In genomic region chr1:191842247-191842646, GRCm38 (mm10) we compare ENCODE assay signal across 23 mouse cellular contexts. TPM values are rescaled to one million over a fixed set of nuclear protein-coding genes. Genes with fewer than 3 reads are reported as not detected.
A peak's percentile ranks its signal among the peaks of the same experiment; 100 is the strongest.
DNase-seq lines count a peak whose midpoint lies in the region; TF ChIP-seq lines count a peak whose summit lies in the region.
"Had no signal": no experiment of that assay in that cellular context is flagged by ENCODE, and none has a peak within 500 bp of the region (broad histone marks: within the 10 kb centered on the region; RNA-seq: fewer than 3 reads in every experiment).

No protein-coding gene starts in this region.

- H3K27ac ChIP-seq in testis, adult 2 months (ENCODE audit: control insufficient read depth, insufficient read depth, low read depth, low read length): peak overlapping the region; percentile 83
- H3K27ac ChIP-seq: embryonic facial prominence, embryonic 13.5 days; embryonic facial prominence, embryonic 15.5 days; forebrain, embryonic 10.5 days; forebrain, embryonic 12.5 days had no signal

- H3K36me3 ChIP-seq in testis, adult 2 months (ENCODE audit: control insufficient read depth, insufficient read depth, low read length): no peaks in the 10 kb centered on the region
- H3K36me3 ChIP-seq: embryonic facial prominence, embryonic 13.5 days; embryonic facial prominence, embryonic 15.5 days; forebrain, embryonic 10.5 days; forebrain, embryonic 12.5 days; G1E had no signal

- TF ChIP-seq CTCF in testis, adult 2 months (IDR thresholded peaks at IDR 0.05; ENCODE audit: control insufficient read depth, insufficient read depth, insufficient replicate concordance, low read depth, low read length): no peak

- peak overlapping the region; percentile 82 for H3K4me3 ChIP-seq in testis, adult 2 months (ENCODE audit: control insufficient read depth, low read depth, low read length)
- H3K4me3 ChIP-seq: embryonic facial prominence, embryonic 13.5 days; embryonic facial prominence, embryonic 15.5 days; erythroblast, embryonic 14.5 days; forebrain, embryonic 10.5 days; forebrain, embryonic 12.5 days had no signal

- no peak for DNase-seq in testis, postnatal 10 days (ENCODE audit: low spot score)
- DNase-seq in ES-CJ7 (ENCODE audit: low read depth, low spot score): peak; percentile 48
- peak; percentile 87 for DNase-seq in R1 (ENCODE audit: low read depth, low spot score)
- DNase-seq in spleen, postnatal 36 days (ENCODE audit: low spot score in 2 of 2): no peak
- DNase-seq in left cerebral cortex, adult 11 months (ENCODE audit: low spot score): no peak
- no peak for DNase-seq in cerebellum, adult 11-12 months
- DNase-seq: adrenal gland, adult 8-10 months; adrenal gland, postnatal 14 days; adrenal gland, postnatal 36 days; cerebellum, adult 18-20 months; cerebellum, adult 8-10 months; cerebellum, adult 9-11 months; cerebellum, postnatal 14 days; cerebellum, postnatal 36 days; embryo, embryonic 11 days had no signal

- TF ChIP-seq POLR2A in testis, adult 2 months (IDR thresholded peaks at IDR 0.05; ENCODE audit: control insufficient read depth, low read depth, low read length): peak; percentile 84

- no peaks in the 10 kb centered on the region for H3K27me3 ChIP-seq in testis, adult 2 months (ENCODE audit: control insufficient read depth, insufficient read depth, low read length)
- H3K27me3 ChIP-seq: embryonic facial prominence, embryonic 13.5 days; embryonic facial prominence, embryonic 15.5 days; forebrain, embryonic 12.5 days; Patski had no signal

- H3K4me1 ChIP-seq in testis, adult 2 months (ENCODE audit: control insufficient read depth, insufficient read depth, low read length): peaks cover 10% of the 10 kb centered on the region
- H3K4me1 ChIP-seq: embryonic facial prominence, embryonic 13.5 days; embryonic facial prominence, embryonic 15.5 days had no signal

RNA-seq across cellular contexts. Expression of gene Nek2, which starts 21.0 kb away (rescaled TPM):
- polyA plus RNA-seq in testis, adult 2 months (2012; rRNA removed): 58.3 and 63.0 TPM in 2 replicates

Comparison
In these comparisons a context has a peak if more than half of its experiments do, and no peak if none do; other contexts are left out.
1. DNase-seq: peak in ES-CJ7 (single experiment) and R1 (single experiment); none in testis, postnatal 10 days (single experiment), spleen, postnatal 36 days (0 of 2), left cerebral cortex, adult 11 months (single experiment) and cerebellum, adult 11-12 months (single experiment).